ENCODE assay signal across 27 mouse cellular contexts in genomic region chr13:92964213-92964743, GRCm38 (mm10).
DNase-seq lines count a peak whose midpoint lies in the region; TF ChIP-seq lines count a peak whose summit lies in the region.
"Had no signal": no experiment of that assay in that cellular context is flagged by ENCODE, and none has a peak within 500 bp of the region (broad histone marks: within the 10 kb centered on the region; RNA-seq: fewer than 3 reads in every experiment).

No protein-coding gene starts in this region.

- 50% methylated on average over 5 of the region's 5 CpGs for WGBS in lung, adult 2 months
- WGBS in bone marrow, adult 2 months = 7% methylated on average over 5 of the region's 5 CpGs
- WGBS in large intestine, adult 2 months = 16% methylated on average over 5 of the region's 5 CpGs

- no peak overlapping the region for H3K4me3 ChIP-seq in lung, adult 2 months (replicated peaks; ENCODE audit: extremely low read depth, low read depth, low read length)
- no peak overlapping the region for H3K4me3 ChIP-seq in bone marrow, adult 2 months (replicated peaks; ENCODE audit: control insufficient read depth, low read depth, low read length)
- H3K4me3 ChIP-seq: embryonic facial prominence, embryonic 10.5 days; embryonic facial prominence, embryonic 15.5 days; forebrain, embryonic 12.5 days; heart, embryonic 13.5 days; left cerebral cortex, adult 2 months; limb, embryonic 13.5 days; neural tube, embryonic 15.5 days; stomach, embryonic 15.5 days had no signal

- no peak for TF ChIP-seq CTCF in lung, adult 2 months (IDR thresholded peaks at IDR 0.05; ENCODE audit: insufficient read depth, low read length)
- no peak for TF ChIP-seq CTCF in bone marrow, adult 2 months (IDR thresholded peaks at IDR 0.05; ENCODE audit: control insufficient read depth, insufficient read depth, low read length)

- no peak for TF ChIP-seq POLR2A in lung, adult 2 months (IDR thresholded peaks at IDR 0.05; ENCODE audit: borderline replicate concordance, extremely low read depth, low read depth, low read length)
- TF ChIP-seq POLR2A in bone marrow, adult 2 months (IDR thresholded peaks at IDR 0.05; ENCODE audit: borderline replicate concordance, control insufficient read depth, low read depth, low read length) = no peak

- no peaks in the 10 kb centered on the region; the same call in 1 of the 2 replicates for H3K27me3 ChIP-seq in splenic B cell, adult 2 months (ENCODE audit: control insufficient read depth, insufficient read depth, low read length, poor library complexity, severe bottlenecking)
- H3K27me3 ChIP-seq: embryonic facial prominence, embryonic 15.5 days; forebrain, embryonic 12.5 days; heart, embryonic 13.5 days; limb, embryonic 13.5 days; neural tube, embryonic 15.5 days; stomach, embryonic 15.5 days had no signal

- H3K27ac ChIP-seq in bone marrow, adult 2 months (ENCODE audit: control insufficient read depth, insufficient read depth, low read depth, low read length, poor library complexity) = peak overlapping the region; percentile 25; the same call in 1 of the 2 replicates
- H3K27ac ChIP-seq: embryonic facial prominence, embryonic 10.5 days; embryonic facial prominence, embryonic 15.5 days; forebrain, embryonic 12.5 days; heart, embryonic 13.5 days; left cerebral cortex, adult 2 months; limb, embryonic 13.5 days; neural tube, embryonic 15.5 days; stomach, embryonic 15.5 days had no signal

- no peaks in the 10 kb centered on the region for H3K4me1 ChIP-seq in lung, adult 2 months (ENCODE audit: control insufficient read depth, insufficient read depth, low read length)
- no peaks in the 10 kb centered on the region; the same call in 1 of the 2 replicates for H3K4me1 ChIP-seq in bone marrow, adult 2 months (ENCODE audit: control insufficient read depth, insufficient read depth, low read length)
- H3K4me1 ChIP-seq: embryonic facial prominence, embryonic 10.5 days; embryonic facial prominence, embryonic 15.5 days; forebrain, embryonic 12.5 days; neural tube, embryonic 15.5 days; stomach, embryonic 15.5 days had no signal

- no peaks in the 10 kb centered on the region for H3K36me3 ChIP-seq in splenic B cell, adult 2 months (ENCODE audit: control insufficient read depth, insufficient read depth, low read length, poor library complexity, severe bottlenecking)
- H3K36me3 ChIP-seq: embryonic facial prominence, embryonic 10.5 days; embryonic facial prominence, embryonic 15.5 days; forebrain, embryonic 12.5 days; heart, embryonic 13.5 days; limb, embryonic 13.5 days; neural tube, embryonic 15.5 days; stomach, embryonic 15.5 days had no signal

- peak; percentile 20 for DNase-seq in lung, postnatal 36 days
- no peak for DNase-seq in lung, adult 2 months
- peak; percentile 56 for DNase-seq in large intestine, adult 2 months (ENCODE audit: low read depth, low spot score)
- DNase-seq in splenic B cell, adult 2 months (ENCODE audit: low read depth, low spot score) = peak; percentile 53
- no peak for DNase-seq in thymus, postnatal 25 days
- DNase-seq in frontal cortex, postnatal 36 days (ENCODE audit: low spot score in 2 of 2) = no peak
- no peak for DNase-seq in kidney, adult 8-10 months
- DNase-seq: adrenal gland, postnatal 14 days; B cell, adult 2 months; cerebellum, adult 2 months; cerebellum, postnatal 14 days; gastrocnemius, postnatal 36 days; heart, postnatal 10 days; kidney, adult 18-20 months; kidney, postnatal 36 days; lung, postnatal 4 days; midbrain, embryonic 14.5 days; thymus, postnatal 36 days had no signal

Comparison
In these comparisons a context has a peak if more than half of its experiments do, and no peak if none do; other contexts are left out.
1. DNase-seq: peak in lung, postnatal 36 days (single experiment), large intestine, adult 2 months (single experiment) and splenic B cell, adult 2 months (single experiment); none in lung, adult 2 months (single experiment), thymus, postnatal 25 days (single experiment), frontal cortex, postnatal 36 days (0 of 2) and kidney, adult 8-10 months (0 of 2).